Mouse (Mus musculus): ENCODE measurements around the gene Cnga2. TPM values are rescaled to one million over a fixed set of nuclear protein-coding genes. Genes with fewer than 3 reads are reported as not detected.

Gene Cnga2
- polyA plus RNA-seq, 1 experiment from 2014 or later = 0.09 TPM

Other genes starting within 250 kb of the Cnga2 start
- 51.7 and 52.1 TPM in 2 replicates for gene Vma21, start 175.9 kb upstream of the Cnga2 start, polyA plus RNA-seq (2015; fragmentation: Nextera tagmentation; extraction: Ambion mirVana)
- 0.31 and 0.38 TPM in 2 replicates for gene Gm1141, start 70.8 kb upstream of the Cnga2 start, polyA plus RNA-seq (2015; fragmentation: Nextera tagmentation; extraction: Ambion mirVana)
- gene Prrg3, start 29.2 kb upstream of the Cnga2 start, polyA plus RNA-seq (2015; fragmentation: Nextera tagmentation; extraction: Ambion mirVana) = 8.8 and 9.1 TPM in 2 replicates
- gene Fate1, start 18.9 kb upstream of the Cnga2 start, polyA plus RNA-seq (2015; fragmentation: Nextera tagmentation; extraction: Ambion mirVana) = not detected in 2 replicates
- gene Magea4, start 230.2 kb downstream of the Cnga2 start, polyA plus RNA-seq (2015; fragmentation: Nextera tagmentation; extraction: Ambion mirVana) = not detected in 2 replicates